Mouse (Mus musculus): ENCODE measurements around the gene Mgst2. TPM values are rescaled to one million over a fixed set of nuclear protein-coding genes. Genes with fewer than 3 reads are reported as not detected.

Gene Mgst2
- polyA plus RNA-seq, 1 experiment from 2014 or later = 0.28 TPM

GRCm38 (mm10) chr3:51708375-51708745, 48.2 kb downstream of the Mgst2 start:
- H3K4me3 ChIP-seq (ENCODE audit: low read depth, low read length) = no peak overlapping the region
- WGBS = 100% methylated on average over 1 of the region's 1 CpGs
- no peaks in the 10 kb centered on the region for H3K36me3 ChIP-seq (ENCODE audit: control insufficient read depth, insufficient read depth, low read length)
- no peaks in the 10 kb centered on the region; the same call in 1 of the 2 replicates for H3K9me3 ChIP-seq (ENCODE audit: control insufficient read depth, low read length)
- no peak overlapping the region for H3K4me2 ChIP-seq (ENCODE audit: low read depth, low read length, severe bottlenecking)
- no peak overlapping the region for H3K9ac ChIP-seq (ENCODE audit: low read length)
- DNase-seq (ENCODE audit: low spot score) (no peak), ATAC-seq (replicated peaks; ENCODE audit: low FRiP score) (no peak)
- H3K4me1 ChIP-seq (replicated peaks; ENCODE audit: control insufficient read depth, insufficient read depth, low read length) = peaks cover 5% of the 10 kb centered on the region; the same call in 1 of the 2 replicates
- no peaks in the 10 kb centered on the region for H3K27me3 ChIP-seq (ENCODE audit: control insufficient read depth, insufficient read depth, low read length)
- no peak overlapping the region for H3K27ac ChIP-seq (ENCODE audit: low read depth, low read length)

GRCm38 (mm10) chr3:51708746-51709411, 48.7 kb downstream of the Mgst2 start:
- H3K27me3 ChIP-seq (ENCODE audit: control insufficient read depth, insufficient read depth, low read length) = no peaks in the 10 kb centered on the region
- no peak overlapping the region for H3K9ac ChIP-seq (ENCODE audit: low read length)
- H3K9me3 ChIP-seq (ENCODE audit: control insufficient read depth, low read length) = no peaks in the 10 kb centered on the region; the same call in 1 of the 2 replicates
- H3K4me1 ChIP-seq (replicated peaks; ENCODE audit: control insufficient read depth, insufficient read depth, low read length) = peaks cover 8% of the 10 kb centered on the region; the same call in 1 of the 2 replicates
- H3K4me3 ChIP-seq (ENCODE audit: low read depth, low read length) = no peak overlapping the region
- DNase-seq (ENCODE audit: low spot score) = no peak
- H3K36me3 ChIP-seq (ENCODE audit: control insufficient read depth, insufficient read depth, low read length) = no peaks in the 10 kb centered on the region
- ATAC-seq (replicated peaks; ENCODE audit: low FRiP score) = no peak
- H3K27ac ChIP-seq (ENCODE audit: low read depth, low read length) = no peak overlapping the region
- WGBS = 85% methylated on average over 21 of the region's 21 CpGs
- H3K4me2 ChIP-seq (ENCODE audit: low read depth, low read length, severe bottlenecking) = no peak overlapping the region

GRCm38 (mm10) chr3:51712382-51712781, 52.2 kb downstream of the Mgst2 start:
- Histone ChIP-seq H3K9me3 (ENCODE audit: control insufficient read depth, low read length) (no peaks in the 10 kb centered on the region), H3K4me2 (ENCODE audit: low read depth, low read length, severe bottlenecking) (no peak overlapping the region), H3K27ac (ENCODE audit: low read depth, low read length) (no peak overlapping the region), H3K4me1 (replicated peaks; ENCODE audit: control insufficient read depth, insufficient read depth, low read length) (peaks cover 8% of the 10 kb centered on the region; the same call in 1 of the 2 replicates), H3K36me3 (ENCODE audit: control insufficient read depth, insufficient read depth, low read length) (no peaks in the 10 kb centered on the region), H3K9ac (ENCODE audit: low read length) (no peak overlapping the region), H3K27me3 (ENCODE audit: control insufficient read depth, insufficient read depth, low read length) (no peaks in the 10 kb centered on the region), H3K4me3 (ENCODE audit: low read depth, low read length) (no peak overlapping the region)
- 49% methylated on average over 3 of the region's 3 CpGs for WGBS
- ATAC-seq (replicated peaks; ENCODE audit: low FRiP score) (no peak), DNase-seq (ENCODE audit: low spot score) (no peak)

GRCm38 (mm10) chr3:51713233-51713632, 53.1 kb downstream of the Mgst2 start:
- ATAC-seq (replicated peaks; ENCODE audit: low FRiP score) = no peak

DNA sequence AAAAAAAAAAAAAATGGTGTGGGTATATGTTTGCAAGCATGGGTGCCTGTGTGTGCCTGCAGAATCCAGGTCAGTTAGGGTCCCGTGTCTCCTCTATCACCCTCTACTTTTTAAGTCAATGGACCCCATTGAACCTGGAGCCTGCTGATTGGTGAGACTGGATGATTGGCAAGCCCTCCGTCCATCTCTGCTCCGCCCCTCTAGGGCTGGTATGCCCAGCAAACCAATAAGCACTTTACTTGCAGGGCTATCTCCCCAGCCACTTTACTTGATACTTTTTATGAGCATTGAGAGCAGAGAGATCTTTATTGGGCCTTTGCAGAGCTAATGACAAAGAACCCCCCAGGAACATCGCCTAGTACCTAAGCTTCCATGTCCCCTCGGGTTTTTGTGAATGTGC, 54.3 kb downstream of the Mgst2 start:
- peaks cover 8% of the 10 kb centered on the region; the same call in 1 of the 2 replicates for H3K4me1 ChIP-seq (replicated peaks; ENCODE audit: control insufficient read depth, insufficient read depth, low read length)
- no peak overlapping the region for H3K27ac ChIP-seq (ENCODE audit: low read depth, low read length)
- no peak overlapping the region for H3K9ac ChIP-seq (ENCODE audit: low read length)
- H3K4me2 ChIP-seq (ENCODE audit: low read depth, low read length, severe bottlenecking) = no peak overlapping the region
- no peaks in the 10 kb centered on the region for H3K27me3 ChIP-seq (ENCODE audit: control insufficient read depth, insufficient read depth, low read length)
- WGBS = 85% methylated on average over 5 of the region's 5 CpGs
- ATAC-seq (replicated peaks; ENCODE audit: low FRiP score) = no peak
- no peaks in the 10 kb centered on the region for H3K9me3 ChIP-seq (ENCODE audit: control insufficient read depth, low read length)
- H3K36me3 ChIP-seq (ENCODE audit: control insufficient read depth, insufficient read depth, low read length) = no peaks in the 10 kb centered on the region
- H3K4me3 ChIP-seq (ENCODE audit: low read depth, low read length) = no peak overlapping the region
- DNase-seq (ENCODE audit: low spot score) = no peak

More at GRCm38 (mm10) chr3:51713233-51713632, 53.1 kb downstream of the Mgst2 start:
- Histone ChIP-seq H3K4me3 (ENCODE audit: low read depth, low read length) (no peak overlapping the region), H3K27me3 (ENCODE audit: control insufficient read depth, insufficient read depth, low read length) (no peaks in the 10 kb centered on the region), H3K9me3 (ENCODE audit: control insufficient read depth, low read length) (no peaks in the 10 kb centered on the region), H3K36me3 (ENCODE audit: control insufficient read depth, insufficient read depth, low read length) (no peaks in the 10 kb centered on the region), H3K27ac (ENCODE audit: low read depth, low read length) (no peak overlapping the region), H3K4me2 (ENCODE audit: low read depth, low read length, severe bottlenecking) (no peak overlapping the region), H3K9ac (ENCODE audit: low read length) (no peak overlapping the region), H3K4me1 (replicated peaks; ENCODE audit: control insufficient read depth, insufficient read depth, low read length) (peaks cover 8% of the 10 kb centered on the region; the same call in 1 of the 2 replicates)
- no peak for DNase-seq (ENCODE audit: low spot score)
- 16% methylated on average over 8 of the region's 8 CpGs for WGBS

DNA sequence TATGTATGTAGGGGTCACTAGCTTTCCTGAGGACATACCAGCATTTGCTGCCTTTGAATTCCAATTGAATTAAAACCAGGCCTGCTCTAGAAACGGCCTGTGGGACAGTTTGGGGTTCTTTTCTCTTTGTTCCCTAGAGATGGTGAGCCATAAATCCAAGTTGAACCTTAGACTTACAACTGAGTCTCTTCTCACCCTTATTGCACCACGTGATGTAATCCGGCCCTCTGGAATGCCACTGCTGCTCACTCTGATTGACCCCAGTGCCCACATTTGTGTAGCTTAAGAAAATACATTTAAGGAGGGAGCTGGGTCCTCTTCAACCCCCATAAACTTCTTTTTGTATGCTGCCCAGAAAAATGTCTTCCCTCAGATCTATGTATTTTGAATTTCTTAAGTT, 57.3 kb downstream of the Mgst2 start:
- Histone ChIP-seq H3K36me3 (ENCODE audit: control insufficient read depth, insufficient read depth, low read length) (no peaks in the 10 kb centered on the region), H3K4me1 (replicated peaks; ENCODE audit: control insufficient read depth, insufficient read depth, low read length) (peaks cover 8% of the 10 kb centered on the region; the same call in 1 of the 2 replicates), H3K4me3 (ENCODE audit: low read depth, low read length) (no peak overlapping the region), H3K27me3 (ENCODE audit: control insufficient read depth, insufficient read depth, low read length) (no peaks in the 10 kb centered on the region), H3K9ac (ENCODE audit: low read length) (no peak overlapping the region), H3K4me2 (ENCODE audit: low read depth, low read length, severe bottlenecking) (no peak overlapping the region), H3K27ac (ENCODE audit: low read depth, low read length) (no peak overlapping the region), H3K9me3 (ENCODE audit: control insufficient read depth, low read length) (no peaks in the 10 kb centered on the region)
- WGBS = 67% methylated on average over 3 of the region's 3 CpGs
- no peak for ATAC-seq (replicated peaks; ENCODE audit: low FRiP score)
- no peak for DNase-seq (ENCODE audit: low spot score)

- no peaks in the 10 kb centered on the region for H3K27me3 ChIP-seq (ENCODE audit: control insufficient read depth, insufficient read depth, low read length)
- no peaks in the 10 kb centered on the region for H3K9me3 ChIP-seq (ENCODE audit: control insufficient read depth, low read length)
- 84% methylated on average over 4 of the region's 4 CpGs for WGBS
- H3K9ac ChIP-seq (ENCODE audit: low read length) = no peak overlapping the region
- DNase-seq (ENCODE audit: low spot score) = no peak
- H3K4me3 ChIP-seq (ENCODE audit: low read depth, low read length) = no peak overlapping the region
- peaks cover 8% of the 10 kb centered on the region; the same call in 1 of the 2 replicates for H3K4me1 ChIP-seq (replicated peaks; ENCODE audit: control insufficient read depth, insufficient read depth, low read length)
- H3K36me3 ChIP-seq (ENCODE audit: control insufficient read depth, insufficient read depth, low read length) = no peaks in the 10 kb centered on the region
- no peak overlapping the region for H3K27ac ChIP-seq (ENCODE audit: low read depth, low read length)
- no peak overlapping the region for H3K4me2 ChIP-seq (ENCODE audit: low read depth, low read length, severe bottlenecking)
- no peak for ATAC-seq (replicated peaks; ENCODE audit: low FRiP score)
Observed at GRCm38 (mm10) chr3:51717909-51718308, 57.7 kb downstream of the Mgst2 start.

- no peak overlapping the region for H3K27ac ChIP-seq (ENCODE audit: low read depth, low read length)
- H3K4me3 ChIP-seq (ENCODE audit: low read depth, low read length) = no peak overlapping the region
- H3K4me2 ChIP-seq (ENCODE audit: low read depth, low read length, severe bottlenecking) = no peak overlapping the region
- no peaks in the 10 kb centered on the region for H3K9me3 ChIP-seq (ENCODE audit: control insufficient read depth, low read length)
- no peak overlapping the region for H3K9ac ChIP-seq (ENCODE audit: low read length)
- H3K27me3 ChIP-seq (ENCODE audit: control insufficient read depth, insufficient read depth, low read length) = no peaks in the 10 kb centered on the region
- no peaks in the 10 kb centered on the region for H3K36me3 ChIP-seq (ENCODE audit: control insufficient read depth, insufficient read depth, low read length)
- DNase-seq (ENCODE audit: low spot score) = no peak
- ATAC-seq (replicated peaks; ENCODE audit: low FRiP score) = no peak
- 93% methylated on average over 3 of the region's 3 CpGs for WGBS
- H3K4me1 ChIP-seq (replicated peaks; ENCODE audit: control insufficient read depth, insufficient read depth, low read length) = no peaks in the 10 kb centered on the region
Observed at GRCm38 (mm10) chr3:51719373-51719772, 59.2 kb downstream of the Mgst2 start.

- Histone ChIP-seq H3K36me3 (ENCODE audit: control insufficient read depth, insufficient read depth, low read length) (no peaks in the 10 kb centered on the region), H3K4me1 (replicated peaks; ENCODE audit: control insufficient read depth, insufficient read depth, low read length) (no peaks in the 10 kb centered on the region), H3K27ac (ENCODE audit: low read depth, low read length) (no peak overlapping the region), H3K4me3 (ENCODE audit: low read depth, low read length) (no peak overlapping the region), H3K9ac (ENCODE audit: low read length) (no peak overlapping the region), H3K9me3 (ENCODE audit: control insufficient read depth, low read length) (no peaks in the 10 kb centered on the region), H3K27me3 (ENCODE audit: control insufficient read depth, insufficient read depth, low read length) (no peaks in the 10 kb centered on the region), H3K4me2 (ENCODE audit: low read depth, low read length, severe bottlenecking) (no peak overlapping the region)
- WGBS = 88% methylated on average over 1 of the region's 1 CpGs
- ATAC-seq (replicated peaks; ENCODE audit: low FRiP score) (no peak), DNase-seq (ENCODE audit: low spot score) (no peak)
Observed at GRCm38 (mm10) chr3:51719982-51720381, 59.8 kb downstream of the Mgst2 start.

Data from forebrain, embryonic 11.5 days (tissue).